Mouse (Mus musculus): ENCODE results near the gene D230025D16Rik.

D230025D16Rik gene

DNA sequence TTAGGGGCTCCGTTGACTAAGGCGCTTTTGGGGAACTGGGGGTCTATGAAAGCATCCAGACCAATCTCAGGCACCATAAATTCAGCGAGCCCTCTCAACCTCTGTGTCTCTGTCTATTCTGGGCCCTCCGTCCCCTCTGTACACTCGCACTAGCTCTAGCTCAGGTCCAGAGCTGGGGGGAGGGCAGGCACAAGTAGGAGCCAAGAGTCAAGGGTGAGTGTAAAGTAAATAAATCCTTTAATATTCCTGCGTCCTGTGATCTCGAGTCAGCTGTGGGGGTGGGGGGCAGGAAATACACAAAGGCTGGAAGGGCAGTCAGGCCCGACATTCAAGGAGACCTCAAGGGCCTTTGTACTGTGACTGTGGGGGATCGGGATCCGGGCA is 44.1 kb downstream of the D230025D16Rik start:
- no peak for DNase-seq

GRCm38 (mm10) chr8:105269461-105269947 is 44.6 kb downstream of the D230025D16Rik start, which contains the start of gene Hsf4:
Gene Hsf4 (plus strand): TSS chr8:105269801.
- DNase-seq, result peak; percentile 19

GRCm38 (mm10) chr8:105270101-105270915 is 45.4 kb downstream of the D230025D16Rik start:
- peak; percentile 5 for DNase-seq

GRCm38 (mm10) chr8:105270916-105271186 is 45.9 kb downstream of the D230025D16Rik start:
- peak; percentile 2 for DNase-seq

DNA sequence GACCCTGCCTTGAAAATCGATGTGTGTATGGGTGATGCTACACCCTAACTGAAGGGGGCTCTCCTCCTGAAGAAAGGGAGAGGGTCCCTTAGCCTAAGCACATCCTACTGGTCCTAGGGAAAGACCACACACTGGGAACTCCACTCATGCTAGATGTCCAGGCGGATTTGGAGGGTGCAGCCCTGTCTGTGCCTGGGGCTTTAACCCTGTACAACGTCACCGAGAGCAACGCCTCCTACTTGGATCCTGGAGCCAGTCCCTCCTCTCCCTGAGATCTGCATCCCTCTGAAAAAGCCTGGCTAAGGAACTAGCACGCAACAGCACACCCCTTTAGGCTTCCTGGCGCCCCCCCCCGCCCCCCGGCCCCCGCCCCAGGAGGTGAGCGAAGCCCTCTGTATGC is 50.4 kb downstream of the D230025D16Rik start:
- peak; percentile 6 for DNase-seq

GRCm38 (mm10) chr8:105275840-105276239 is 50.9 kb downstream of the D230025D16Rik start, which contains the start of gene Nol3:
Gene Nol3 (plus strand): TSS chr8:105276140.
- DNase-seq, result no peak

DNA sequence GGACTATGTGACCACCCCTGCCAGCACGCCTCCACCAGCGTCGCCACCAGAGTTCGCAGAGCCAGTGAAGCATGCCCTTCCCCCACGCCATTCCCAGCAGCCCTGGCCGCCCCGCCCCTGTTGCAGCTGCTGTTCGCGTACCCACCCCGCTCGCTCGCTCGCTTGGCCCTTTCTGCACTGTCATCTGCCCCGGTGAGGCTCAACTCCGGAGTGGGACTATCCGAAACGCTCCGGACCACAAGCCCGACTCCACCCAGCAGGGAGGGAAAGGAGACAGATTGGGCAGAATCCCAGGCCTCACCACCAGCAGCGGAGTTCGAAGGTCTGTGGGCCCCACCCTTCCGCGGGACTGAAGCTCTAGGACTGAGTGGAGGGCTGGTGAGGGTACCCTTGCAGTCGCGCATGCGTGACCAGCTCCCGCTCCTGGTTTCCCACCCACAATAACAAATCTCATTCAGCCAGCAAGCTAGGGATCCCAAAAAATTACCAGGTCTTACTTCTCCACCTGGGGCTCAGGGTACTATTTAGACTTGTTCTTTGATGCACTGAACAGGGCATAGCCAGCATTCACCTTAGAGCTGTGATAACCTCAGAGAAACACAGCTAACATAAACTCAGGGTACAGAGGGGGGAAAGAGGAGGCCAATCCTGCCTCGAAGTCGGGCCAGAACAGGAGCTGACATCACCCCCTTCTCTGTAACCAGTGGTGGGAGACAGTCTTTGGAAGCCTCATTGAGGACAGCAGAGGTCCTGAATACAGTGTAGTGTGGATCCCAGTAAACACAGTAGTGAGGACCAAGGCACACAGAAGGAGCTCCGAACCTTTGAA is 51.6 kb downstream of the D230025D16Rik start:
- DNase-seq, result peak; percentile 67

GRCm38 (mm10) chr8:105278911-105279334 is 54.0 kb downstream of the D230025D16Rik start:
- DNase-seq, result peak; percentile 81

DNA sequence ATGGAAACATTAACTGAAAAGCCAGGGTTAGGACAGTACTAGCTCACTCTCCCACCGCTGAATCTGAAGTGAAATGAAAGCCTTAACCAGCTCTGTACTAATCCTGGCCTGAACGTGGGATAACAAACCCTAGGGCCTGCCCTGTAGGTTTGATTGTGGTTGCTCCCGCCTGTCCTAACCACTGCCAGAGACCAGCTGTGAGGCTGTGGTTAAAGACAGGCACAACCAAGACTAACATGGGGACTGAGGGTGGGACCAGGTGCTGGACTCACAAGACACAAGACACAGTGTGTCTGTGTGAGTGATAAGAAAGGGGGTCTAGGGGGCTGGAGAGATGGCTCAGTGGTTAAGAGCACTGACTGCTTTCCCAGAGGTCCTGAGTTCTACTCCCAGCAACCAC is 55.6 kb downstream of the D230025D16Rik start:
- peak; percentile 2 for DNase-seq

GRCm38 (mm10) chr8:105281821-105282220 is 56.9 kb downstream of the D230025D16Rik start:
- DNase-seq, result peak; percentile 5

- DNase-seq, result no peak
Observed at GRCm38 (mm10) chr8:105282239-105282638, 57.3 kb downstream of the D230025D16Rik start.

DNA sequence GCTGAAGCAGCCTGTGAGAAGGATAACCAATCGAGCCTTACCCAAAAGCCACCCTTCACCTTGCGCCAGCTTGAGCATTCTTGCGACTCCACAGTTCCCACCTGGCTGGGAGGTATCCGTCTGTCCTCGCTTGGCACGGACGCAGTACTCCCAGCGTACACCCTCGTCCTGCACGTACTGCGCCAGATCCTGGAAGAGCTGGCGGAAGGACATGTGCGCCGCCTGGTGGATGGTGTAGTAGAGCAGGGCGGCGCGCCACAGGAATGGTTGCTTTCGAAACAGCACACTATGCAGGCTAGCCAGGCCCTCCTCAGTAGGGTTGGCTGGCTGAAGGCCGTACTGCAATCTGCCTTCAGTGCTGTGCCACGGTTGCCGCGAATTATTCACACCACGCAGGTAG is 58.1 kb downstream of the D230025D16Rik start:
- peak; percentile 49 for DNase-seq

DNA sequence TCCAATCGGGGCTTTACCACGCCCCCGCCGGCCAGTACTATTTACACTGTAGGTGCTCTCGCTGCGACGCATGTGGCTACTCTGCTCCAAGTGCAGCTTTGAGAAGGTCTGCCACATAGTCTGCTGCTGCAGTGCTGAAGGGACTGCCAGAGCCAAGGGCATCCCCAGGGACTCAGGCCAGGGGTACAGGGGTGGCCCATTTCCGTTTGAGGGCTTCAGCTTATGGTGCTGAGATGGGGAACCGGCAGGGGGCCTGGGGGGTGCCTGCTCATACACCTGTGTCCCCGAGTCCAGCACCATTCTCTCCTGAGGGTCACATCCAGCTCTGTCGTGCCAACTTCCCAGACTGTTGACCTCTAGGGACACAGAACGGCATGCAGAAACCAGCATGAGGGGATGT is 60.6 kb downstream of the D230025D16Rik start:
- DNase-seq, result peak; percentile 4

DNA sequence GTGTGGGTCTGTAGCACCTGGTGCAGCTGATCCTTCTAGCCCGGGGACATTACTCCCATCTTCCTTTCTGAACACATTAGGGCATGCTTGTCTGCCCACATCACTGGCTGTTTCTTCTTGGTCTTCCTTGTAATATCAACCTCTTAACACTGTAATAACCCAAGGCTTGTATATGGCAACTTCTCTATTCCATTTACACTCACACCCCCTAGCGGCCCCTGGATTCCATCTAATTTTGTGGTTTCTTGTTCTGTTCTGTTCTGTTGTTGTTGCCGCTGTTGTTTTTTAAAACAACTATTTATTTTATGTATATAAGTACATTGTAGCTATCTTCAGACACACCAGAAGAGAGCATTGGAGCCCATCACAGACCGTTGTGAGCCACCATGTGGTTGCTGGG is 62.0 kb downstream of the D230025D16Rik start:
- peak; percentile 3 for DNase-seq

- DNase-seq, result peak; percentile 3
Observed at GRCm38 (mm10) chr8:105288231-105288630, 63.3 kb downstream of the D230025D16Rik start.

DNA sequence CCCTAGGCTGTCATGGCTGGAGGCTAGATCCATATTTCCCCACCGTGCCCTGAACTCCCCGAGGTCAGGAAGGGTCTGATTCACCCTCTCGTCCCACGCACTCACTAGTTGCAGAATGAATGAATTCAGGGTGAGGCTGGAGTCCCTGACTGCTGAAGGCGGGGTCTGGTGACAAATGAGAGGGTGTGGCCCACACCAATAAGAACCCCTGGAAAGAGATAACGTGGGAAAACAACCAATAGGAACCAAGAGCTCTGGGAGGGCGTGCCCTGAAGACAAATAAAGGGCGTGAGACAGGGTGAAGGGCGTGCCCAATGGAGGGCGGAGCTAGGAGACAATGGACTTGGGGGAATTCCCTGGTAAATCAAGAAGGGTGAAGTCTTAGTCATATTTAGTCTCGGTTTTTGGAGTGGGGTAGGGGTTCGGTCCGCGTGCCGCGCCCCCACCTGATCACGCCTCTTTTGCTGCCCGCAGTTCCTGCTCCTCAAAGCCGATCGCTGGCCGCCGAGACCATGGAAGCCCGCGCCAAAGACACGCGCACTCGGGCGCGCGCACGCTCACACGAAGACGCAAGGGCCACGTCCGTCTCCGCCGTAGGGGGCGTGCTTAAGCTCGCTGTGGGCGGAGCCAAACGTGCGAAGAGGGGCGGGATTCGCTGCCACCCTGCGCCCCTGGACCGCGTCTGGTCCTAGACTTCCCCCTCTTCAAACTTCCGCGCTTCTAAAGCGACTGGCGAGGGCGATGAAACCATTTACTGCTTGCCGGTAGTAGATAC is 64.2 kb downstream of the D230025D16Rik start:
- peak; percentile 96 for DNase-seq

GRCm38 (mm10) chr8:105289805-105290460 is 65.0 kb downstream of the D230025D16Rik start, which contains the start of gene 4931428F04Rik:
Gene 4931428F04Rik (minus strand): TSS chr8:105289864.
- DNase-seq, result peak; percentile 47

GRCm38 (mm10) chr8:105290554-105291314 is 65.8 kb downstream of the D230025D16Rik start:
- peak; percentile 91 for DNase-seq

GRCm38 (mm10) chr8:105291364-105291763 is 66.4 kb downstream of the D230025D16Rik start:
- peak; percentile 4 for DNase-seq

DNA sequence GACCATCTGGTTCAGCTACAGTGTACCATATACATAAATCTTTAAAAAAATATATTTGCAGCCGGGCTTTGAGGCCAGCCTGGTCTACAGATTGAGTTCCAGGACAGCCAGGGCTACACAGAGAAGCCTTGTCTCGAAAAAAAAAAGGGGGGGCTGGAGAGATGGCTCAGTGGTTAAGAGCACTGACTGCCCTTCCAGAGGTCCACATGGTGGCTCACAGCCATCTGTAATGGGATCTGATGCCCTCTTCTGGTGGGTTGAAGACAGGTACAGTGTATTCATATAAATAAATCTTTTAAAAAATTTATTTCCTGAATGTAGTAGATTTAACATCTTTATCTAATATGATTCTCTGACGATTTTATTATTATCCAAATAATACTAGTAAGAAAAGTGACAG is 66.9 kb downstream of the D230025D16Rik start:
- peak; percentile 3 for DNase-seq

DNA sequence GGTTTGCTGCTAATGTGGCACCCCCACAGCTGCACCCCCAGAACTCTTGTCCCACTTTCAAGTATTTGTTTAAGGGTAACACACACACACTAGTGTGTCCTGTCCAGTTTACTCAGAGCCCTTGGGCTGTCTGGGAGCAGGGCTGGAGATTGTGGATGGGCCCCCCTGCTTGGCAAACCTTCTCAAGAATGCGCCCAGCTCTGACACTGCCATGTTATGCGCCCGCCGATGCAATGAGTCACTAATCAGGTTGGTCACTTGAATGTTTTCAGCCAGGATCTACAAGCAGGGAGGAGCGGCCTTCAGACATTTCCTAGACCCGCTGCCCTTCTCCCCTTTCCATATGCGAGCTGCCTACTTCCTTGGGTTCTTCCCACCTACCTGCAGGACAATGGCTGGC is 67.5 kb downstream of the D230025D16Rik start:
- DNase-seq, result no peak

Measured in right cerebral cortex, postnatal 14 days (tissue).